Mouse (Mus musculus) cerebellum, adult 11-12 months (tissue): Measurements from ENCODE around the gene Snrnp70.

Source experiments
- DNase-seq: peaks from one replicate; pipeline ENCODE4 v3.0.0; 2022

Gene Snrnp70

GRCm38 (mm10) chr7:45395578-45396336 lies at the start of gene Snrnp70:
Snrnp70 (minus strand) TSS chr7:45395742.
- peak; percentile 100 for DNase-seq

- no peak for DNase-seq
Measured at GRCm38 (mm10) chr7:45443526-45444420, 48.2 kb upstream of the Snrnp70 start.

- peak; percentile 56 for DNase-seq
Measured at GRCm38 (mm10) chr7:45437521-45438276, 42.2 kb upstream of the Snrnp70 start, which contains the start of gene Ruvbl2. Ruvbl2 (minus strand) TSS chr7:45438096.

GRCm38 (mm10) chr7:45437046-45437445 lies 41.5 kb upstream of the Snrnp70 start:
- DNase-seq, result no peak

GRCm38 (mm10) chr7:45436444-45436843 lies 40.9 kb upstream of the Snrnp70 start:
- peak; percentile 51 for DNase-seq

GRCm38 (mm10) chr7:45435038-45435437 lies 39.5 kb upstream of the Snrnp70 start:
- no peak for DNase-seq

GRCm38 (mm10) chr7:45434203-45435015 lies 38.9 kb upstream of the Snrnp70 start, which contains the start of gene Gys1:
Gys1 (plus strand) TSS chr7:45434844.
- peak; percentile 100 for DNase-seq

GRCm38 (mm10) chr7:45433835-45434202 lies 38.3 kb upstream of the Snrnp70 start:
- DNase-seq, result no peak

GRCm38 (mm10) chr7:45426556-45426955 lies 31.0 kb upstream of the Snrnp70 start:
- DNase-seq, result no peak

- no peak for DNase-seq
Measured at GRCm38 (mm10) chr7:45421194-45421593, 25.7 kb upstream of the Snrnp70 start.

- no peak for DNase-seq
Measured at GRCm38 (mm10) chr7:45420615-45420919, 25.0 kb upstream of the Snrnp70 start, which contains the start of gene Lhb. Lhb (plus strand) TSS chr7:45420820.

- no peak for DNase-seq
Measured at GRCm38 (mm10) chr7:45419859-45420614, 24.5 kb upstream of the Snrnp70 start.

- DNase-seq, result no peak
Measured at GRCm38 (mm10) chr7:45417962-45418492, 22.5 kb upstream of the Snrnp70 start.

GRCm38 (mm10) chr7:45415636-45416035 lies 20.1 kb upstream of the Snrnp70 start:
- DNase-seq, result no peak

- no peak for DNase-seq
Measured at GRCm38 (mm10) chr7:45414740-45415224, 19.2 kb upstream of the Snrnp70 start.

- DNase-seq, result no peak
Measured at GRCm38 (mm10) chr7:45413864-45414739, 18.6 kb upstream of the Snrnp70 start.

GRCm38 (mm10) chr7:45413113-45413863 lies 17.7 kb upstream of the Snrnp70 start, which contains the start of gene Ntf5:
Ntf5 (plus strand) TSS chr7:45413695.
- no peak for DNase-seq

- no peak for DNase-seq
Measured at GRCm38 (mm10) chr7:45412421-45412820, 16.9 kb upstream of the Snrnp70 start.
